Mouse (Mus musculus) c-Kit-positive CD71-negative TER-119-negative erythroid progenitor cells, embryonic 14.5 days (primary cell): ENCODE data around the gene Insl5.

ENCODE experiments used
- DNase-seq: peaks from one replicate; pipeline ENCODE4 v3.0.0-alpha.2; 2013; ENCODE audit warnings: low read depth

The Insl5 gene

DNA sequence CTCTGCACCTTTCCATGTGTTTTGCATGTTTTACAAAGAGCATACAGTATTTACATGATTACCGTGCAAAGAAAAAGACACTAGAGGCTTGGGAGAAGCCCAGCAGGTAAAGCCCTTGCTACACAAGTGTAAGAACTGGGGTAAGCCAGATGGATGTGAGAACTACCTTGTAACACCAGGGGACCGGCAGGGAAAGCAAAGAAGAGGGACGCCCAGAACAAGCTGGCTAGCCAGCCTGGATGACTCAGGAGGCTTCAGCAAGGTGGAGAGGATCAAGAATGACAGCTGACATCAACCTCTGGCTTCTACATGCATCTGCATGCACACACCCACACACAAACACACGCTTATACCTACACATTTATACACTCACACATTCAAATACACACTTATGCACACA lies 36.6 kb downstream of the Insl5 start:
- DNase-seq: no peak

DNA sequence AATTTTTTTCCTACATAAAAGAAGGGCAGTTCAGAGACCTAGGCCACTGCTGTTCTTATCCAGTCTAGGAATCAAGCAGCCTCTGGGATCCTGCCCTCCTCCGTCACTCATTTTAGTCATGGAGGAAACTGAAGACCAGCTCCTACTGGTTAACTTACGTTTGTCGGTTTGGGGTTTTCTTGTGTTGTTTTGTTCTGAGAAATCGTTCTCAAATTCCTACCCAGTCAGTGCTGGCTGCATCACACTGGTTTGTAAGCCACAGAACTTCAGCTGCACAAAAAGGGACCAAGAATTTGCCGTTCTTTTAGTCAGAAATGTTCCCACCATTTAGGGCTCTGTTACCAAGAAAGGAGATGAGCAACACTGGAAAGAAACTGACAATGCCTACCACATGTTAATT lies 37.3 kb downstream of the Insl5 start:
- no peak for DNase-seq

DNA sequence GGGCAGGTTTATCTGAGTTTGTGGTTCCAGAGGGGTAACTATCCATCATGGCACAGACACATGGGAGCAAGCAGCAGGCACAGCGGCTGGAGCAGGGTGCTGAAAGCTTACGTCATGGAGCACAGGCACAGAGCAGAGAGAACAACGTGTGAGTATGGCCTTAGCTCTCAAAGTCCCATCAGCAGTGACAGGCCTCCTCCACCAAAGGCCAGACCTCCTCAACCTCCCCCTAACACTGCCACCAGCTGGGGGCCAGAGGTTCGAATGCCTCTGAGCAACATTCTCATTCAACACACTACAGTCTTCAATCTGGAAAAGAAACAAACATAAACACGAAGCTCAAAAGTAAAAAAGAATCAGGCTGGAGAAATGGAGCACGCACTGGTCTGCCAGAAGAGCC lies 38.1 kb downstream of the Insl5 start:
- DNase-seq: no peak

DNA sequence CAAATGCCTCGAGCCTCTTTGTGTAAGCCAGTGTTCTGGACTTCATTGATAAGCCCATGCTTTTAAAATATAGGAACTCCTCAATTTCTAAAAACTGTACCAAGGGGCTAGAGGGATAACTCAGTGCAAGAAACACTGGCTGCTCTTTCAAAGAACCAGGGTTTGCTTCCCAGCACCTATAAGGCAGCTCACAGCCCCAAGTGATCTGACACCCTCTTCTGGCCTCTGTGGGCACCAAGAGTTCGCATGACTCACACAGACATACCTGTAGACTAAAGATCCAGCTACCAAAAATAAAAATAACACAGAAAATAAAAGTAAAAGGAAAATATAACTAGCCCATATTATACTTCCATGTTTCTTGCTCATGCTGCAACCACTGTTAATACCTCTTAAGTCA lies 38.9 kb downstream of the Insl5 start:
- DNase-seq: no peak

DNA sequence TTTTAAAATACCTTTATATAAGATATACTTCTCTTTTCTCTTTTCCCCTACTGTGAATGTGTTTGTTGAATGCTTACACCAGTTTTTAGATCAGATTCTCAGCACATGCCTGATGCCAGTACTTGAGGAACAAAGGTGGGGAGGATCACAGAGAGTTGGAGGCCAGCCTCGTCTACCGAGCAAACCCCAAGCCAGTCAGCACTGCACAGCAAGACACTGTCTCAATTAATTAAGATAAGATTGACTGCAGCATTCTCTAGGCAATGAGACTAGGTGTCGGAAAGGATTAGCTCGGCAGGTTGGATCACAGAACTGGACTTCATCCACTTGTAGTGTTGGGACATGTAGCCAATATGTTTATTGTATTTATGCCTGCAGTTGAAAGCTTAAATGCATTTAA lies 39.3 kb downstream of the Insl5 start:
- DNase-seq: no peak

DNA sequence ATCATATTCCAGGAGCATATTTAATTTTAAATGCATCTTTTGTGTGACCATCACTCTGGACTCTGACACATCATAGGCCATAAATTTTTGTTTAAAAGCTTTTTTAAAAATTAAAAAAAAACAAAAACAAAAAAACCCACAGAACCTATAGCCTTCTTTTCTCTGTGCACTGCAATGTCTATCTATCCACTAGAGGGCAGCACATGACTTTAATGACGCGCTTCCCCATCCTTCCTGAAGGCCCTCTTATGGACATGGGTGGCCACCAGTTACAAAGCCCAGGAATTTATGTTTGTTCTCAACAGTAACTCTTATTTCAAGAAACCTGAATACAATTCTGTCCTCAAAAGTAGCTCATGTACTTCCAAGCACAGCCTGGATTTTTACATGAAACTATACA lies 39.7 kb downstream of the Insl5 start:
- DNase-seq: peak; percentile 50

DNA sequence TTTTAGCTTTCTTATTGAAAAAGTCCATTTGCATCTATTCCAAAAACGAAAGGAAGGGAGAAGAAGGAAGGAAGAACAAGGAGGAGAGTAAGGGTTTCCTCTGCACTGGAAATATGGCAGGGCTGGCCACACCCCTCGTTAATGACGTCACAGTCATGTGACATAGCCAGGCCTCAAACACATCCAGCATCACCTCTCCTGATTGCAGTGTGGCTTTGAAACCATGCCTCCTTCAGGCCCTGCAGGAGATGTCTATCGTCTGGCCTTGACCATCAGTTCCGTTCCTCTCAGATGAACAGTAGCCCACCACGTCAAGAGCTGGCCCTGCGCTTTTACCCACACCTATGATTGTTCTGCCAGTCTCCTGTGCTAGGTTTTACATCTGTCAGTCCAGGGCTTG lies 40.5 kb downstream of the Insl5 start:
- DNase-seq: no peak

DNA sequence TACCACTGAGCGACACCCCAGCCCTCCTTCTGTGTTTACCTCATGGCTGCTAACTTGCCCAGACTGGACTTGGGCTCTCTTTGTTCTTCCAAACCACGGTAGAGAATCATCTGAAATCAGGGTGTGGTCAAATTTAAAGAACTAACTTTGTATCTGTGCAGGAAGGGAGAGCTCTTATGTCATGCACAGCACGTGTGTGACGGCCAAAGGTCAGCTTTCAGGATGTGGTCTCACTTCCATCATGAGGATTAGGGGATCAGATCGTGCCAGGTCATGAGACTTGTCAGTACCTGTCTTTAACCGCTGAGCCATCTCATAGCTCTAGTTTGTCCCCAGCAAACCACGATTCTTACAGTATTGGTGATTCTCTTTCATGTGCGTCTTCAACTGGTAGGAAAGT lies 44.9 kb downstream of the Insl5 start:
- no peak for DNase-seq

DNA sequence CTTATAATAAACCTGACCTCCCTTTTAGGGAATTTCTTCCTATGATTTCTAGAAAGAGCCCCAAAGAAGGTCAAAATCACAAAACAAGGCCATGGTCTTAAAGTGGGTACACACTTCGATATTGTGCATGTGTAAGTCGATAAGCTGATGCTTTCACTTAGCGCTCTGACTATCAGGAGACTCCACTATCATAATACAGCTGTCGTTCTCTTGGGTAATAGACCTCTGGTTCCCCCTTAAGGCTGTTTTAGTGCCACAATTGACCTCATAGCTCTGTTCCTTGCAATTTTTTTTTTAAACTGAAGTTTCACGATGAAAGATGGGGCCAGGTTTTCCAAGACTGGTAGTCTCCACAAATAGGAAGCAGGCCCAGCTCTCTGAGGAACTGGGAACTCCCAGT lies 47.3 kb downstream of the Insl5 start:
- no peak for DNase-seq

DNA sequence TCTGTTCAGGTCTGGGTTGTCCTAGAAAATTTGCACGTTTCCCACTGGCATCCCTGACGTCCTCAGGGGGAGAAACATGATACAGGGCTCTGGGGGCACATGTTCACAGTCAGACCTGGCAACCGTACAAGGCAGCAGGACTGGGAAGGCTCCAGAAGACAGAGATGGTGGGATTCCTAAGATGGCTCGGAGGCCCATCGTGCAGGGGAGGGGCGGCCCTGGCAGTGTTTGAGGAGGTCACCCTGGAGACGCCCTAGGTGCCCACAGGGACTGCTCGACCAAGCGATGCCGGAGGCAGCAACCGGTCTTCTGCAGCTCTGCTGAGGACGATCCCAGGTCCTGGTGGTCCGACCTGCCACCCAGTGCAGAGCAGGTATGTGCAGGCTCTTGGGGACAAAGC lies 48.2 kb downstream of the Insl5 start, which contains the start of gene Tctex1d1:
Tctex1d1 (plus strand) TSS at position 167 of the 400 bp plus-strand sequence.
- no peak for DNase-seq

DNA sequence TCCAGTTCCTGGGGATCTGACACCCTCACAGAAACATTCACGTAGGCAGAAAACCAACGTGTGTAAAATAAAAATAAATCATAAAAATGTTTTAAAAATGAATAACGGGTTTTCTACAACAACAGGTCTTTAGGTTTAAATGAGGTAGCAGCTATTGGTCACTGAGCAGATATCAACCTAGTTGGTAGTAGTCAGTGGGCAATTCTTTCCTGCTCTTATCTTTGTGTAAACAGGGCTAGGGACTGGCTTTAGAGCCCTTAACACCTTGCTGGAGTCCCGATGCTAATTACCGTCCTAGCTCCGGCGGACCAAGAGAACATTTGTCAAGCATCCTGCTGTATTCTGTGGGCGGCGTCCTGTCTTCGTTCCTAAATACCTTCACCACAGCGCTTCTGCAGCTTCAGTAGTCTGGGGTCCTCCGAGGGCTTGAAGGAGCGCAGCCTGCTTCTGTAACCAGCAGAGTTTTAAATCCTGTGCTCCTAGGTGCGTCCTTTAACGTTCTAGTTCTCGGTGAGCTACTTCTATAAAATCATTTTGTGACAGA lies 48.8 kb downstream of the Insl5 start:
- DNase-seq: no peak

DNA sequence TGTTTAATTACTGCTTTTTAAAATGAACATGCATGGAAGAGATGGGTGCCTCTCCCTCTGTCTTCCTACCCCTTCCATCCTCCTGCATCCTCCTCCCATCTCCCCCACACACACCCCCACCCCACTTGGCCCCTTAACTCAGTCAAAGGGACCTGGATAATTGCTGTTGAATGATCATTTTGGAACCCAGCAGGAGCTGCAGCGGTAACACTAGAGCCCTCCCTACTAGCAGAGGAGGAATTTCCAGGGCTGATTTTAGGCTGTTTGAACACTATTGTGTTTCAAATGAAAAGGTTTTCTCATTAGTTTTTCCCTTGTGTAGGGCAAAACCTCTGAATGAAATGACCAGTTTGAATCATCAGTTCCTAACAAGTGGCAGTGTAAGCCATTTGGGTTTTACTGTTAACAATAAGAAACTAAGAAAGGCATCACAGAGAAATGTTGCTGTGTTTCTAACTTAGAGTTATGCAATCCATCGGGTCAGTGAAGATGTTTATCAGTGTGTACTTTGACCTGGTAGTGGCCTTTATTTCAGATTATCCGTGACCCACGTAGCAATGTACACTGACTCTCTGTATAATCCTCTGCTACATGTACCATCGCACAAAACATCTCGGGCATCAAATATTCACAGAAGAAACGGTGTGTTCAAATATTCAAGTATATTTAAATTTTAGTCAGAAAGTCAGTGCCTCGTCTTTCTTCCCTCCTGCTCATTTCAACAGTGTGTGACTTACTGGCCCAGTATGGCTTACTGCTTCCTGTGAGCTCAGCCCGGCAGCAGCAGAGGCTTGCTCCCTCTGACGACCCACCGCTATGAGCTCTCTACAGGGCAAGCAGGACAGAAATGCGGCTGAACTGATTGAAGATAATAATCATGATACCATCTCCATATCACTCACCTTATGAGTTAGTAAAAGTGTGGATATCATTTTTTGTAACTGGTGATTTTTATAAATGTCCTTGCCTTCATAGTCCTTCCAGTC lies 50.1 kb downstream of the Insl5 start:
- DNase-seq: no peak

DNA sequence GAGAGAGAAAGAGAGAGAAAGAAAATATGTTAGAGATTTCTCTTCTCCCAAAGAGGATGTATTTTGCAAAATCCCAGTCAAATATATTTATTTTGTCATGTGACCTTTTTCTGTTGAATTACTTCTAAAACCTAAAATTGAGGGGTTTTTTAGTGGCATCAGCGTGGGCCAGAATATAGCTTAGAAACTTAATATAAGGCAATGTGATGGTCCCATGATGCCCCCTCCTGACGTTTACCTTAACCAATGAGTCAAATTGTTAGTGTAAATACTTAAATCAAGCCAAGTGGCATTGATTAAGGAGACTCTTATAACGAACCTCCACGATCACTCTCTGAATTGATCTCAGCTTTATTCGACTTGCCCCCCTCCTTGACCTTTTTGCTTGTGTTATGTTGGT lies 52.5 kb downstream of the Insl5 start:
- no peak for DNase-seq

DNA sequence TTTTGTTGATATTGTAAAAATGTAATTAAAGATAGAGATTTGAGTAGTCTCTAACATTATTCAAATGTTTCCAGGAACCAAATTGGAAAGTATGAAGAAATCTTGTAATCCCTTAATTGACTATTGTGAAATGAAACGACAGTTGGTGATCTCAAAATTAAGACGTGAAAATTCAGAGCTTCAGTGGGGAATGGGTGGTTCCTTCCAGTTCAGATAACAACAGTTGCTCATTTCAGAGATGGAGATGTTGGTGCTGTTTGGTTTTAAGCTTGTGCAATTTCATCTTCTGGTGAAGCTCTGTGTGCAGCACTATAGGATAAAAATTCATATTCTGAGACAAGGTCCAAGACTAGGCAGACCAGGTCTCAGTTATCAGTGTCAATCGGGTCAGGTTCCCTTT lies 54.6 kb downstream of the Insl5 start:
- no peak for DNase-seq

DNA sequence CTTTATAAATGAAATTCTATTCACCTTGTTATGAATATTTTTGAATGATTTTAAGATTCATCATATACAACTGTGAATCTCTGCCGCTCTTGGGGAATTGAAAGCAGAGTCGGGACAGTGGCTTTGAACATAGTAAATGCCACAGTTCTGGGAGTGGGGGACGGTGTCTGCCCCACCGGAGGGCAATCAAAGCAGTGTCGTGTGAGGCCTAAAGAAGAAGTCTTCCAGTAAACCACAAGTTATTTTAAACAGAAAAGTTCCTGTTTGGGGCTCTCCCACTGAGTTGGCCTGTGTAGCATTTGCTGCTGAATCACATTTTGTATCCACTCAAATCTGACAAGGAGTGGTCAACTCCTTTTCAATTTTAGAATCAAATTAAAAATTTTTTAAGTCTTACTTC lies 55.5 kb downstream of the Insl5 start:
- DNase-seq: no peak

DNA sequence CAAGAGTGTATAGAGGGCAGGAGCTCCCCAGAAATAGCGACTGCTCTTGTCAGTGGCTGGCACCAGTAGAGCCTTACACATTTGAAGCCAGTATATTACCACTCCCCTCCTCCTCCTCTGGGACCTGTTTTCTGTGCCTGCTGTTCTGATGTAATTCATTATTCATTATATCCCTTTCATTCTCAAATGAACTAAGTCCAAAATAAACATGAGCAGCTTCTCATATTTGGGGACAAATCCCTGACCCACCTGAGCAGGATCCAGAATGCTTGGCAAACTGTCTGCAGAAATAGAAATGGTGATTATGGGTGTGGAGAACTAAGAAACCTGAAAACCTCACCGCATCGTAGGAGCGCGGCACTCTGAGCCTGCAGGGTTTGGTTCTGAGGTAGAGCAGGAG lies 57.0 kb downstream of the Insl5 start:
- DNase-seq: no peak
